20 mouse cellular contexts compared by ENCODE assay signal in the genomic region with DNA sequence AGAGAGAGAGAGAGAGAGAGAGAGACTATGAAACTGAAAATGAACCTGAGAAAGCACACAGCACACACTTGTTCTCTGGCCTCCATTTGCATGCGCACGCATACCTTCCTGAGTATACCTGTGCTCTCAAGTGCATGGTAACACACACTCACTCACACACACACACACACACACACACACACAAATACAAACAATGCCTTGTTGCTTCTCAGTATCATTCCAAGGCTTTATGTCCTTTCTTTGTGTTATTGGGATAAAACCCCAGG. TPM values are rescaled to one million over a fixed set of nuclear protein-coding genes. Genes with fewer than 3 reads are reported as not detected.
DNase-seq lines count a peak whose midpoint lies in the region; ATAC-seq and TF ChIP-seq lines count a peak whose summit lies in the region.
"Had no signal": no experiment of that assay in that cellular context is flagged by ENCODE, and none has a peak within 500 bp of the region (broad histone marks: within the 10 kb centered on the region; RNA-seq: fewer than 3 reads in every experiment).

No protein-coding gene starts in this region.

- peaks cover 19% of the 10 kb centered on the region for H3K79me2 ChIP-seq in CH12.LX (replicated peaks; ENCODE audit: control insufficient read depth, extremely low read depth, insufficient read depth, poor library complexity, severe bottlenecking)

- H3K4me3 ChIP-seq in CH12.LX (replicated peaks in 1 of 3; ENCODE audit: low read depth in 2 of 3, low read length in 2 of 3, poor library complexity in 1 of 3): no peak overlapping the region
- H3K4me3 ChIP-seq in bone marrow macrophage, adult 2 months (ENCODE audit: insufficient read depth, low read length): no peak overlapping the region
- no peak overlapping the region for H3K4me3 ChIP-seq in hindbrain, embryonic 12.5 days
- H3K4me3 ChIP-seq in forebrain, embryonic 16.5 days (replicated peaks; ENCODE audit: low read length): no peak overlapping the region
- H3K4me3 ChIP-seq: embryonic facial prominence, embryonic 10.5 days; heart, adult 2 months; heart, embryonic 15.5 days had no signal

- H3K4me2 ChIP-seq in CH12.LX (ENCODE audit: insufficient read depth, low read depth, poor library complexity, severe bottlenecking): peak overlapping the region; percentile 92; the same call in 1 of the 2 replicates
- H3K4me2 ChIP-seq in hindbrain, embryonic 12.5 days (replicated peaks): no peak overlapping the region
- H3K4me2 ChIP-seq in forebrain, embryonic 16.5 days (ENCODE audit: low read length): no peak overlapping the region
- H3K4me2 ChIP-seq: heart, embryonic 11.5 days; heart, embryonic 15.5 days; hindbrain, embryonic 14.5 days had no signal

- no peak for TF ChIP-seq EP300 in CH12.LX (IDR thresholded peaks at IDR 0.05; ENCODE audit: low read length)

- WGBS in hindbrain, embryonic 12.5 days: 92% methylated on average over 2 of the region's 2 CpGs
- WGBS in forebrain, embryonic 16.5 days: 100% methylated on average over 2 of the region's 2 CpGs

- ATAC-seq in hindbrain, embryonic 12.5 days (ENCODE audit: low FRiP score): no peak
- no peak for ATAC-seq in forebrain, embryonic 16.5 days
- ATAC-seq: forebrain, embryonic 14.5 days; intestine, embryonic 16.5 days; Patski had no signal

- H3K27me3 ChIP-seq in CH12.LX (replicated peaks): no peaks in the 10 kb centered on the region
- no peaks in the 10 kb centered on the region for H3K27me3 ChIP-seq in splenic B cell, adult 2 months (ENCODE audit: control insufficient read depth, insufficient read depth, low read length, poor library complexity, severe bottlenecking)
- H3K27me3 ChIP-seq in hindbrain, embryonic 12.5 days: no peaks in the 10 kb centered on the region
- H3K27me3 ChIP-seq in forebrain, embryonic 16.5 days (replicated peaks; ENCODE audit: control insufficient read depth, insufficient read depth, low read length): no peaks in the 10 kb centered on the region
- H3K27me3 ChIP-seq: heart, embryonic 15.5 days had no signal

- TF ChIP-seq CTCF in CH12.LX (conservative IDR thresholded peaks at IDR 0.05 in 1 of 2, IDR thresholded peaks at IDR 0.05 in 1 of 2; ENCODE audit: low read depth in 2 of 2, low read length in 2 of 2): no peak
- no peak for TF ChIP-seq CTCF in bone marrow macrophage, adult 2 months (IDR thresholded peaks at IDR 0.05; ENCODE audit: low read depth, low read length)

- TF ChIP-seq RAD21 in CH12.LX (IDR thresholded peaks at IDR 0.05; ENCODE audit: low read depth, low read length): no peak

- no peaks in the 10 kb centered on the region for H3K9me3 ChIP-seq in CH12.LX (replicated peaks; ENCODE audit: low read length)
- H3K9me3 ChIP-seq in hindbrain, embryonic 12.5 days (replicated peaks): no peaks in the 10 kb centered on the region
- H3K9me3 ChIP-seq in forebrain, embryonic 16.5 days (ENCODE audit: control insufficient read depth, low read length): no peaks in the 10 kb centered on the region
- H3K9me3 ChIP-seq: embryonic facial prominence, embryonic 10.5 days; heart, embryonic 15.5 days had no signal

- in situ Hi-C loops in CH12.LX (cut with MboI; ENCODE audit: low pct_ligation_motif_present, low pct_unique_long_range_greater_than_20kb, low sequenced_read_pairs): no loop called here

- TF ChIP-seq POLR2A in CH12.LX (IDR thresholded peaks at IDR 0.05; ENCODE audit: low read depth, low read length): no peak
- no peak for TF ChIP-seq POLR2A in bone marrow macrophage, adult 2 months (IDR thresholded peaks at IDR 0.05; ENCODE audit: borderline replicate concordance, low read depth, low read length)

- no peak overlapping the region; the same call in 1 of the 2 replicates for H3K27ac ChIP-seq in CH12.LX (ENCODE audit: insufficient read depth, low read depth)
- H3K27ac ChIP-seq in bone marrow macrophage, adult 2 months (ENCODE audit: insufficient read depth, low read depth, low read length): peak overlapping the region; percentile 86
- H3K27ac ChIP-seq in hindbrain, embryonic 12.5 days: no peak overlapping the region
- no peak overlapping the region for H3K27ac ChIP-seq in forebrain, embryonic 16.5 days (ENCODE audit: low read length)
- H3K27ac ChIP-seq: embryonic facial prominence, embryonic 10.5 days; heart, adult 2 months; heart, embryonic 15.5 days; hindbrain, embryonic 14.5 days had no signal

- H3K36me3 ChIP-seq in CH12.LX (replicated peaks in 1 of 2; ENCODE audit: control insufficient read depth in 1 of 2, insufficient read depth in 1 of 2, low read length in 1 of 2): peaks cover 0 to 5% of the 10 kb centered on the region in 2 experiments
- H3K36me3 ChIP-seq in splenic B cell, adult 2 months (ENCODE audit: control insufficient read depth, insufficient read depth, low read length, poor library complexity, severe bottlenecking): no peaks in the 10 kb centered on the region
- no peaks in the 10 kb centered on the region for H3K36me3 ChIP-seq in hindbrain, embryonic 12.5 days
- no peaks in the 10 kb centered on the region for H3K36me3 ChIP-seq in forebrain, embryonic 16.5 days (ENCODE audit: control insufficient read depth, insufficient read depth)
- H3K36me3 ChIP-seq: embryonic facial prominence, embryonic 10.5 days; heart, embryonic 15.5 days had no signal

- H3K9ac ChIP-seq in CH12.LX (ENCODE audit: insufficient read depth, low read depth): no peak overlapping the region
- no peak overlapping the region for H3K9ac ChIP-seq in hindbrain, embryonic 12.5 days
- no peak overlapping the region for H3K9ac ChIP-seq in forebrain, embryonic 16.5 days (replicated peaks; ENCODE audit: low read depth, low read length)
- H3K9ac ChIP-seq: heart, embryonic 15.5 days; hindbrain, embryonic 14.5 days had no signal

- dilution Hi-C loops in CH12.LX (cut with MboI; ENCODE audit: extremely low pct_ligation_motif_present, extremely low pct_unique_long_range_greater_than_20kb, low sequenced_read_pairs): no loop called here

- DNase-seq in spleen, postnatal 36 days (ENCODE audit: low spot score in 2 of 2): peak; percentile 6 to 14
- DNase-seq in spleen, postnatal 4 days (ENCODE audit: low spot score in 2 of 2): no peak
- no peak for DNase-seq in CH12.LX (ENCODE audit: extremely low read depth)
- peak; percentile 62 for DNase-seq in splenic B cell, adult 2 months (ENCODE audit: low read depth, low spot score)
- DNase-seq: adrenal gland, postnatal 10 days; cerebellum, adult 2 months; cerebellum, postnatal 10 days; gastrocnemius, postnatal 10 days; heart, adult 2 months; heart, postnatal 14 days had no signal

- H3K4me1 ChIP-seq in CH12.LX (ENCODE audit: control insufficient read depth in 1 of 2, insufficient read depth in 2 of 2): peaks cover 11 to 43% of the 10 kb centered on the region in 2 experiments
- peaks cover 42% of the 10 kb centered on the region for H3K4me1 ChIP-seq in bone marrow macrophage, adult 2 months (ENCODE audit: control insufficient read depth, insufficient read depth, low read length)
- no peaks in the 10 kb centered on the region for H3K4me1 ChIP-seq in hindbrain, embryonic 12.5 days
- no peaks in the 10 kb centered on the region for H3K4me1 ChIP-seq in forebrain, embryonic 16.5 days (replicated peaks; ENCODE audit: control insufficient read depth, insufficient read depth, low read length)
- H3K4me1 ChIP-seq: heart, embryonic 15.5 days had no signal

TF ChIP-seq in CH12.LX, 34 proteins besides CTCF, POLR2A, EP300 and RAD21:
- TF ChIP-seq PAX5 (IDR thresholded peaks at IDR 0.05; ENCODE audit: low read length) (no peak), IRF4 (IDR thresholded peaks at IDR 0.05; ENCODE audit: low read depth, low read length) (0 out of 2 replicates have a peak, but pooled peaks have one; percentile 20), BHLHE40 (IDR thresholded peaks at IDR 0.05; ENCODE audit: low read depth, low read length) (peak; percentile 51)

RNA-seq across cellular contexts. Expression of a gene that starts 9.8 kb away (rescaled TPM):
- 25.1 and 25.4 TPM in 2 replicates for total RNA-seq in CH12.LX (2012; rRNA removed)
- 47.6 and 61.0 TPM in 2 replicates for total RNA-seq in CH12.LX (2014; rRNA removed)
- polyA plus RNA-seq in CH12.LX (2012; ENCODE audit: insufficient read length, low read depth): 30.4 and 31.8 TPM in 2 replicates
- 56.9 and 64.1 TPM in 2 replicates for polyA plus RNA-seq in bone marrow macrophage, adult 2 months (2012; ENCODE audit: insufficient read depth, insufficient read length, missing spikeins)
- polyA plus RNA-seq in hindbrain, embryonic 12.5 days (2016; fragmentation: Nextera tagmentation; extraction: Ambion mirVana): 23.5 and 23.6 TPM in 2 replicates
- 19.1 and 19.4 TPM in 2 replicates for polyA plus RNA-seq in forebrain, embryonic 16.5 days (2015; fragmentation: Nextera tagmentation; extraction: Ambion mirVana)

Comparison
In these comparisons a context has a peak if more than half of its experiments do, and no peak if none do; other contexts are left out.
1. DNase-seq: peak in spleen, postnatal 36 days (2 of 2) and splenic B cell, adult 2 months (single experiment); none in spleen, postnatal 4 days (0 of 2) and CH12.LX (single experiment).